Mouse (Mus musculus): ENCODE data around the gene Abcc10. TPM values are rescaled to one million over a fixed set of nuclear protein-coding genes. Genes with fewer than 3 reads are reported as not detected.

Gene Abcc10
- polyA plus RNA-seq, 1 experiment from 2014 or later: 8.4 TPM

DNA sequence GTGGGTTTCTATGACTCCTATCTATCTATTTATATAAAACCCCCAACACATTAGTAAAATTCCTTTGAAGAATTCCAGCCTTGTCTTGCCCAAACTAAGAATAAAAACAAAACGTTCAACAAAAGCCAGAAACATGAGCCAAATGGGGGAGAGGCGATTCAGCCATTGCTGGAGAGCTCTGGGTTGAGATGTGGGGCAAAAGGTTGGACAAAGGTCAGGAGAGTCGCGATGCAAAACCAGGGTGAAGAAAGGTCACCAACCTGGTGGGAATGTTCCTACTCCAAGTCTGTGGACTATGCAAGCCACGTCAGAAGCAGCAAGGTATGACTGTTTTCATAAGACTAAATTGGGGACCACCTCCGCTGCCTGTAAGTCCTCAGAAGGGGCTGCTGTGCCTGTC, 7.7 kb downstream of the Abcc10 start:
- H3K4me3 ChIP-seq (ENCODE audit: low read depth, low read length): no peak overlapping the region
- ATAC-seq (ENCODE audit: insufficient read depth, low FRiP score, low TSS enrichment) (no peak), DNase-seq (ENCODE audit: low spot score) (no peak)
- no peaks in the 10 kb centered on the region; the same call in 1 of the 2 replicates for H3K36me3 ChIP-seq (ENCODE audit: control insufficient read depth, insufficient read depth, low read length)
- H3K27ac ChIP-seq (ENCODE audit: low read depth, low read length): no peak overlapping the region
- no peaks in the 10 kb centered on the region for H3K9me3 ChIP-seq (ENCODE audit: control insufficient read depth, low read length)
- no peaks in the 10 kb centered on the region for H3K27me3 ChIP-seq (ENCODE audit: control insufficient read depth, insufficient read depth, low read length)
- no peak overlapping the region for H3K4me2 ChIP-seq (ENCODE audit: low read depth)
- H3K9ac ChIP-seq (ENCODE audit: low read length): no peak overlapping the region
- H3K4me1 ChIP-seq (ENCODE audit: control insufficient read depth, insufficient read depth, low read length): no peaks in the 10 kb centered on the region
- 76% methylated on average over 6 of the region's 6 CpGs for WGBS

DNA sequence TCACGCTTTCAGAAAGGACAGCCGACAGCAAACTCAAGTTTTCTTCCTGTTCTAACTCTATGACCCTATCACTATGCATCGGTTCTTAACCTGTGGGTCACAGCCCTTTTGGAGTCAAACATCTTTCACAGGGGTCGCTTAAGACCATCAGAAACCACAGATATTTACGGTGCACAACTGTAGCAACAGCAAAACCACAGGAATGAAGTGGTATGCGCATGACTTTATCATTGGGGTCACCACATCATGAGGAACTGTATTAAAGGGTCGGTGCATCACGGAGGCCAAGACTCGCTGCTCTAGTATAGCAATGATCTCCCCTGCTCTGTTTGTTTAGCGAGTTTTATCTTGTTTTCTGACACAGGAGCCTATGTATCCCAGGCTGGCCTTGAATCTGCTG, 12.3 kb downstream of the Abcc10 start:
- DNase-seq (ENCODE audit: low spot score) (no peak), ATAC-seq (ENCODE audit: insufficient read depth, low FRiP score, low TSS enrichment) (no peak)
- H3K36me3 ChIP-seq (ENCODE audit: control insufficient read depth, insufficient read depth, low read length): no peaks in the 10 kb centered on the region
- H3K4me2 ChIP-seq (ENCODE audit: low read depth): no peak overlapping the region
- WGBS: 91% methylated on average over 10 of the region's 10 CpGs
- H3K27me3 ChIP-seq (ENCODE audit: control insufficient read depth, insufficient read depth, low read length): no peaks in the 10 kb centered on the region
- no peaks in the 10 kb centered on the region for H3K4me1 ChIP-seq (ENCODE audit: control insufficient read depth, insufficient read depth, low read length)
- H3K9me3 ChIP-seq (ENCODE audit: control insufficient read depth, low read length): no peaks in the 10 kb centered on the region
- H3K27ac ChIP-seq (ENCODE audit: low read depth, low read length): no peak overlapping the region
- no peak overlapping the region for H3K9ac ChIP-seq (ENCODE audit: low read length)
- no peak overlapping the region for H3K4me3 ChIP-seq (ENCODE audit: low read depth, low read length)

DNA sequence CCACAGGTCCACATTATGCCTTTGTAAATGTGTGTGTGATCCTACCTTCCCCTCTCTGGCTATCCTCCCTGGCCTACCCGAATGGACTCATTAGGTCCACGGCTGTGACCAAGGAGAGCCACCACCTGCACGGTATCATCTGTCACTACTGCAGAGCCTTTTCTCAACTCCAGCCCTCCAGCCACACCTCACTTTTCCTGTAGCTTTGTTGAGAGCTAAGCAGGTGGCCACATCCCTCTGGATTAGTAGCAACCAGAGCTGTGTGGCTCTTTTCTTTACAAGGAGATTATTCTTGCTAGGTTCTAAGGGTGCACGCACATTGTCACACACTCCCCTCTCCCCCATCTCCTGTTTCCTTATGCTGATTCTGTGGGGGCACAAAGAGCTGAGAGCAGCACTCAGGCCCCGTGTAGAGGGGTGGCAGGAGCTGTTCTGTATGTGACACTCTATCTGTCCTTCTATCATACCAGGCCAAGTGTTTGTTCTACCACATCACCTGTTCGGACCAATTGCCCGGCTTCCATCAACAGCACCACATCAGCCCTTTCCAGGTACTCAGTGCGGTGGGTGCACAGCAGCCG, 14.9 kb downstream of the Abcc10 start:
- WGBS: 88% methylated on average over 9 of the region's 9 CpGs
- no peaks in the 10 kb centered on the region for H3K9me3 ChIP-seq (ENCODE audit: control insufficient read depth, low read length)
- H3K4me1 ChIP-seq (ENCODE audit: control insufficient read depth, insufficient read depth, low read length): no peaks in the 10 kb centered on the region
- DNase-seq (ENCODE audit: low spot score) (no peak), ATAC-seq (ENCODE audit: insufficient read depth, low FRiP score, low TSS enrichment) (no peak)
- H3K27me3 ChIP-seq (ENCODE audit: control insufficient read depth, insufficient read depth, low read length): no peaks in the 10 kb centered on the region
- H3K4me3 ChIP-seq (ENCODE audit: low read depth, low read length): no peak overlapping the region
- H3K9ac ChIP-seq (ENCODE audit: low read length): no peak overlapping the region
- no peak overlapping the region for H3K4me2 ChIP-seq (ENCODE audit: low read depth)
- H3K27ac ChIP-seq (ENCODE audit: low read depth, low read length): no peak overlapping the region
- no peaks in the 10 kb centered on the region; the same call in 1 of the 2 replicates for H3K36me3 ChIP-seq (ENCODE audit: control insufficient read depth, insufficient read depth, low read length)

DNA sequence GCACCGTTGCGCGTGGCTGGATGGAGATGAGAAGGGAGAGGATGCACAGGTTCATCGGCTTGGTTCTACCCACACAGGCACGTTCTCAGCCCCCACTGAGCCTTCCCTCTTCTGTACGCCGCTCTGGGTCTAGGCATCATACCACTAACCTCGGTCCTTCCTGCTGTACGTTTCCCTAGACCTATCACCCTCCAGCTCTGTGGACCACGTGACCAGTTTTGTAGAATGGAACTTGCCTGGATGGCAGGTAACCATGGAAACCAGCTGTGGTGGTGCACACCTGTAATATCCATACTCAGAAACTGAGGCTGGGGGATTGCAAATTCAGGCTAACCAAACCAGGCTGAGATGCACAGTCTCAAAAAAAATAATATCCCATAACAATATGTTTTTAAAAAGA, 17.6 kb downstream of the Abcc10 start:
- no peak for ATAC-seq (ENCODE audit: insufficient read depth, low FRiP score, low TSS enrichment)
- Histone ChIP-seq H3K4me2 (ENCODE audit: low read depth) (no peak overlapping the region), H3K36me3 (ENCODE audit: control insufficient read depth, insufficient read depth, low read length) (no peaks in the 10 kb centered on the region; the same call in 1 of the 2 replicates), H3K9me3 (ENCODE audit: control insufficient read depth, low read length) (no peaks in the 10 kb centered on the region), H3K4me3 (ENCODE audit: low read depth, low read length) (no peak overlapping the region), H3K4me1 (ENCODE audit: control insufficient read depth, insufficient read depth, low read length) (no peaks in the 10 kb centered on the region), H3K27ac (ENCODE audit: low read depth, low read length) (no peak overlapping the region), H3K9ac (ENCODE audit: low read length) (no peak overlapping the region), H3K27me3 (ENCODE audit: control insufficient read depth, insufficient read depth, low read length) (no peaks in the 10 kb centered on the region)
- WGBS: 90% methylated on average over 10 of the region's 10 CpGs
- no peak for DNase-seq (ENCODE audit: low spot score)

DNA sequence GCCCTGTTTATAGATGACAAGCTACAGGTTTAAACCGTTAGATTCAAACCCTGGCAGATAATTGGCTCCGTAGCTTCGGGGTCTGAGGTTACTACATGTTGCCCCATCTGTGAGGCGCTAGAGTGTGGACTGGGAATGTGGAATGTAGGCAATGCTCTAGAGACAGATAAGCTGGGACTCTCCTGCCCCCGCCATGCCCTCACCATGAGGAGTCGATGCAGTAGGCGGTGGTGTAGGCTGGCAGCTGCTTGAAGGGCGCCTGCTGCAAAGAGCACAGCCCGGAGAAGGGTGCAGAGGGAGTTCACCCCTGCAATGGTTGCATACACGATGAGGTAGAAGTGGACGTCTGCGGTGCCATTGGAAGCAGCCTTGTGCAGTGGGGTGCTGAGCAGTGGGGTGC, 18.3 kb downstream of the Abcc10 start:
- H3K9me3 ChIP-seq (ENCODE audit: control insufficient read depth, low read length): no peaks in the 10 kb centered on the region
- DNase-seq (ENCODE audit: low spot score) (no peak), ATAC-seq (ENCODE audit: insufficient read depth, low FRiP score, low TSS enrichment) (no peak)
- no peaks in the 10 kb centered on the region for H3K4me1 ChIP-seq (ENCODE audit: control insufficient read depth, insufficient read depth, low read length)
- no peaks in the 10 kb centered on the region for H3K27me3 ChIP-seq (ENCODE audit: control insufficient read depth, insufficient read depth, low read length)
- no peaks in the 10 kb centered on the region; the same call in 1 of the 2 replicates for H3K36me3 ChIP-seq (ENCODE audit: control insufficient read depth, insufficient read depth, low read length)
- H3K4me3 ChIP-seq (ENCODE audit: low read depth, low read length): no peak overlapping the region
- 86% methylated on average over 12 of the region's 12 CpGs for WGBS
- no peak overlapping the region for H3K4me2 ChIP-seq (ENCODE audit: low read depth)
- H3K9ac ChIP-seq (ENCODE audit: low read length): no peak overlapping the region
- H3K27ac ChIP-seq (ENCODE audit: low read depth, low read length): no peak overlapping the region

DNA sequence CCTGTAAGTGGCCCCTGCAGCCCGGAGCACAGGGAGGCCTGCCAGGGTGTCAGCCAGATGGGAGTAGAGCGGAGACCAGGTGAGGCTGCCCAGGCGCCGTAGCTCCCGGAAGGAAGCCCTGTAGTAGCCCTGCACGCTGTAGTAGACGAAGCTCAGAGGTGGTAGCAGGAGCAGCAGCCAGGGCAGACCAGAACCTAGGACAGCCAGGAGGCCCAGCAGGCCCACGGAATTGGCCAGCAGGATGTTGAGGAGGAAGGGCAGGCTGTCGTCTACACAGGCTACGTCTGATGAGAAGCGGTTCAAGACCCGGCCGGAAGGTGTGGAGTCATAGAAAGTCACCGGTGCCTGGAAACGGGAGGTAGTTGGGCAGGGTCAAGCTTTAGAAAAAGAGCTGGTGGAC, 21.2 kb downstream of the Abcc10 start:
- no peaks in the 10 kb centered on the region for H3K9me3 ChIP-seq (ENCODE audit: control insufficient read depth, low read length)
- no peak overlapping the region for H3K4me2 ChIP-seq (ENCODE audit: low read depth)
- no peak overlapping the region for H3K4me3 ChIP-seq (ENCODE audit: low read depth, low read length)
- no peaks in the 10 kb centered on the region; the same call in 1 of the 2 replicates for H3K36me3 ChIP-seq (ENCODE audit: control insufficient read depth, insufficient read depth, low read length)
- ATAC-seq (ENCODE audit: insufficient read depth, low FRiP score, low TSS enrichment) (no peak), DNase-seq (ENCODE audit: low spot score) (no peak)
- no peak overlapping the region for H3K9ac ChIP-seq (ENCODE audit: low read length)
- no peaks in the 10 kb centered on the region for H3K4me1 ChIP-seq (ENCODE audit: control insufficient read depth, insufficient read depth, low read length)
- WGBS: 93% methylated on average over 15 of the region's 15 CpGs
- H3K27me3 ChIP-seq (ENCODE audit: control insufficient read depth, insufficient read depth, low read length): no peaks in the 10 kb centered on the region
- H3K27ac ChIP-seq (ENCODE audit: low read depth, low read length): no peak overlapping the region

DNA sequence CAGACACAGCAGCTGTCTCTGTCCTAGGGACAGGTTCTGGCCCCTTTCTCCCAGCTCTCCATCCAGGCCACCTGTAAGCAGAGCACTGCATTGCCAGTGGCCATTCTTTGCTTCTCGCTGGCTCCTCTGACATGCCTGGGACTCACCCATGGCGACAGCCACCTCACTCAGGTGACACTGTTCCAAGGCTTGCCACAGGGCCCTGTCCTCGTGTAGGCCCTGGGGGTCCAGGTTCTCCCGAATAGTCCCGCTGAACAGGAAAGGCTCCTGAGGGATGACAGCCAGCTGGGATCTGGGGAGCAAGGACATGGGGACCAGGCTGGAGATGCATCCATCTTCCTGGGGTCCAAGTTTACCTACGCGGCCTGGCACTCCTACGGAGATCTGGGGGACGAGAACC, 24.0 kb downstream of the Abcc10 start:
- no peak for DNase-seq (ENCODE audit: low spot score)
- Histone ChIP-seq H3K9me3 (ENCODE audit: control insufficient read depth, low read length) (no peaks in the 10 kb centered on the region), H3K27ac (ENCODE audit: low read depth, low read length) (no peak overlapping the region), H3K4me2 (ENCODE audit: low read depth) (no peak overlapping the region), H3K4me3 (ENCODE audit: low read depth, low read length) (no peak overlapping the region), H3K27me3 (ENCODE audit: control insufficient read depth, insufficient read depth, low read length) (peaks cover 6% of the 10 kb centered on the region; the same call in 1 of the 2 replicates), H3K36me3 (ENCODE audit: control insufficient read depth, insufficient read depth, low read length) (no peaks in the 10 kb centered on the region), H3K4me1 (ENCODE audit: control insufficient read depth, insufficient read depth, low read length) (no peaks in the 10 kb centered on the region), H3K9ac (ENCODE audit: low read length) (no peak overlapping the region)
- ATAC-seq (ENCODE audit: insufficient read depth, low FRiP score, low TSS enrichment): no peak
- 89% methylated on average over 9 of the region's 9 CpGs for WGBS

DNA sequence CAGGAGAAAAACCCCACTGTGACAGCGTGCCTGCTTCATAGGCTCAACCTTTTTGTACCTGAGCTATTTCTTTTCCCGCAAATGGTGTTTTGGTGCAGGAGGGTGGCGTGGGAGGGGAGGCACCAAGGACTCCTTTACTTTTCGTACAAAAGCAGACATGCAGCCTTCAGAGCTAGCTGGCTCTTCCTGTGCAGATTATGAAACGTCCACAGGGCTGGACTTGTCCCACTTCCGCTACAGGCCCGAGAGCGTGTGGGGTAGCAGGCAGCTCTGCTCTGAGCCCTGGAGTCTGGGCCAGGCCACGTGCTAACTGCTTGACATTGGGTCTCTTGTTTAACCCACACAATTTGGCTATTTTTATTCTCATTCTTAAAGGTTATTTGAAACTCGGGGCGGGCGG, 26.3 kb downstream of the Abcc10 start:
- no peak for DNase-seq (ENCODE audit: low spot score)
- 78% methylated on average over 12 of the region's 12 CpGs for WGBS
- H3K4me3 ChIP-seq (ENCODE audit: low read depth, low read length): no peak overlapping the region
- no peak for ATAC-seq (ENCODE audit: insufficient read depth, low FRiP score, low TSS enrichment)
- peaks cover 6% of the 10 kb centered on the region; the same call in 1 of the 2 replicates for H3K4me1 ChIP-seq (ENCODE audit: control insufficient read depth, insufficient read depth, low read length)
- no peaks in the 10 kb centered on the region for H3K36me3 ChIP-seq (ENCODE audit: control insufficient read depth, insufficient read depth, low read length)
- H3K4me2 ChIP-seq (ENCODE audit: low read depth): no peak overlapping the region
- no peak overlapping the region for H3K9ac ChIP-seq (ENCODE audit: low read length)
- no peaks in the 10 kb centered on the region for H3K9me3 ChIP-seq (ENCODE audit: control insufficient read depth, low read length)
- no peak overlapping the region for H3K27ac ChIP-seq (ENCODE audit: low read depth, low read length)
- peaks cover 27% of the 10 kb centered on the region for H3K27me3 ChIP-seq (ENCODE audit: control insufficient read depth, insufficient read depth, low read length)

DNA sequence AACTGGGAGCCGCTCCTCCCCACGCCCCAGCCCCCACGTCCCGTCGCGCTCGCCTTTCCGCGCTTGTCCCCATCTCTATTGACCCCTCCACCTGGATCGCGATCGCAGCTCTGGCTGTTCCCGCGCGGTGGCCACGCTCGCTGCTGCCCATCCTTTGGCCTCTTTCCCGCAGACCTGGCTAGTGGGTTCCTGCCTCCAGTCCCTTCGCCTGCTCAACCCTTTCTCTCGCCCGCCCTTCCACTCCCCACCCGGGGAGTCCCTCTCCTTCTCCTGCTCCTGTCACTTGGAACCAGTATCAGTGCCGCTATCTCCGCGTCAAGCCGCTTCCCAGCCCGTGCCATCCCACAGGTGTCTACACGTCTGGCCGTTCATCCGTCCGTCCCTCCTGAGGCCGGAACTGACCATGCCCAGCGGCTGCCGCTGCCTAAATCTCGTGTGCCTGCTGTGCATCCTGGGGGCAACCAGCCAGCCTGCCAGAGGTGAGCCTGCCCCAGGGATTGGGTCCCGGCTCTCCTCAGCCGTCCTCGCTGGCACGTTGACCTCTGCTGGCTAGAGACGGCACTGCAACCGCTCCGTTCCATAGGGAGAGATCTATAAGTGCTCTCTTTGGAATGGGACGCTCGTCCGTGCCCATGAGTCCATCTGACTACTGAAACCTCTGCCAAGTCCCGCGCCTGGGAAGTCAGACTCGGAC, 29.8 kb downstream of the Abcc10 start:
- Histone ChIP-seq H3K4me2 (ENCODE audit: low read depth) (peak overlapping the region; percentile 99), H3K27me3 (ENCODE audit: control insufficient read depth, insufficient read depth, low read length) (peaks cover 47% of the 10 kb centered on the region), H3K36me3 (ENCODE audit: control insufficient read depth, insufficient read depth, low read length) (no peaks in the 10 kb centered on the region), H3K4me3 (ENCODE audit: low read depth, low read length) (peak overlapping the region; percentile 47), H3K9ac (ENCODE audit: low read length) (peak overlapping the region; percentile 53), H3K4me1 (ENCODE audit: control insufficient read depth, insufficient read depth, low read length) (peaks cover 6% of the 10 kb centered on the region; the same call in 1 of the 2 replicates), H3K27ac (ENCODE audit: low read depth, low read length) (no peak overlapping the region), H3K9me3 (ENCODE audit: control insufficient read depth, low read length) (no peaks in the 10 kb centered on the region)
- ATAC-seq (ENCODE audit: insufficient read depth, low FRiP score, low TSS enrichment): peak; percentile 85; the same call in 1 of the 2 replicates
- WGBS: under 1% methylated on average over 48 of the region's 48 CpGs
- peak; percentile 90 for DNase-seq (ENCODE audit: low spot score)

All from neural tube, embryonic 11.5 days (tissue).